Mouse (Mus musculus): ENCODE measurements around the gene Thap7.

- TF ChIP-seq EP300 (IDR thresholded peaks at IDR 0.05; ENCODE audit: low read depth in 1 of 2, low read length in 2 of 2) (no peak), CTCF (IDR thresholded peaks at IDR 0.05 in 2 of 3, conservative IDR thresholded peaks at IDR 0.05 in 1 of 3; ENCODE audit: control insufficient read depth in 1 of 3, insufficient read depth in 1 of 3, low read depth in 2 of 3, low read length in 3 of 3, poor library complexity in 1 of 3, severe bottlenecking in 1 of 3) (no peak), NRF1 (IDR thresholded peaks at IDR 0.05; ENCODE audit: insufficient read depth, low read depth, low read length, poor library complexity, severe bottlenecking) (no peak)
These were observed 5.6 kb upstream of the Thap7 start for GRCm38 (mm10) chr16:17536584-17536983.
